Mouse (Mus musculus) left cerebral cortex, adult 9 months (tissue): ENCODE results near the gene Apba2.

ENCODE experiments used
- DNase-seq, 2 experiments: peaks; one replicate each; pipeline ENCODE4 v3.0.0; 2022; ENCODE audit warnings: low spot score in 2 of 2

Apba2 gene

GRCm38 (mm10) chr7:64658914-64659313, 157.4 kb downstream of the Apba2 start:
- no peak for DNase-seq

GRCm38 (mm10) chr7:64659328-64659727, 157.8 kb downstream of the Apba2 start:
- DNase-seq: no peak

GRCm38 (mm10) chr7:64662506-64662905, 161.0 kb downstream of the Apba2 start:
- DNase-seq: peak; percentile 52 to 63

- DNase-seq: no peak
These were observed 162.1 kb downstream of the Apba2 start for GRCm38 (mm10) chr7:64663600-64663999.

GRCm38 (mm10) chr7:64665120-64665519, 163.6 kb downstream of the Apba2 start:
- no peak for DNase-seq

- DNase-seq: no peak
These were observed 164.3 kb downstream of the Apba2 start for GRCm38 (mm10) chr7:64665716-64666298.

- DNase-seq: no peak
These were observed 166.5 kb downstream of the Apba2 start for GRCm38 (mm10) chr7:64667959-64668358.

- DNase-seq: no peak
These were observed 178.4 kb downstream of the Apba2 start for GRCm38 (mm10) chr7:64679771-64680479.

GRCm38 (mm10) chr7:64684893-64685292, 183.4 kb downstream of the Apba2 start:
- DNase-seq: no peak

- DNase-seq: no peak
These were observed 186.8 kb downstream of the Apba2 start for GRCm38 (mm10) chr7:64688115-64688817.

GRCm38 (mm10) chr7:64691831-64692230, 190.3 kb downstream of the Apba2 start:
- DNase-seq: no peak

- no peak for DNase-seq
These were observed 193.4 kb downstream of the Apba2 start for GRCm38 (mm10) chr7:64694937-64695336.

GRCm38 (mm10) chr7:64696521-64697281, 195.2 kb downstream of the Apba2 start:
- no peak for DNase-seq

- no peak for DNase-seq
These were observed 196.4 kb downstream of the Apba2 start for GRCm38 (mm10) chr7:64697791-64698337.

GRCm38 (mm10) chr7:64704060-64704595, 202.6 kb downstream of the Apba2 start:
- no peak for DNase-seq

GRCm38 (mm10) chr7:64708176-64708575, 206.7 kb downstream of the Apba2 start:
- no peak for DNase-seq

GRCm38 (mm10) chr7:64709520-64710262, 208.2 kb downstream of the Apba2 start:
- peak; percentile 45 to 70 for DNase-seq

- no peak for DNase-seq
These were observed 214.8 kb downstream of the Apba2 start for GRCm38 (mm10) chr7:64716286-64716685.

GRCm38 (mm10) chr7:64723313-64723712, 221.8 kb downstream of the Apba2 start:
- no peak for DNase-seq

GRCm38 (mm10) chr7:64724409-64724808, 222.9 kb downstream of the Apba2 start:
- no peak for DNase-seq
